Mouse (Mus musculus): ENCODE measurements around the gene Tlr9.

- TF ChIP-seq FLI1 (IDR thresholded peaks at IDR 0.05; ENCODE audit: low read length) (no peak), GATA1 (IDR thresholded peaks at IDR 0.05; ENCODE audit: borderline replicate concordance, low read length) (no peak)
These were observed 38.4 kb upstream of the Tlr9 start for GRCm38 (mm10) chr9:106183996-106184395.

Measured in megakaryocyte, embryonic 14.5 days (primary cell).